Mouse (Mus musculus): ENCODE measurements around the gene Asic5.

DNA sequence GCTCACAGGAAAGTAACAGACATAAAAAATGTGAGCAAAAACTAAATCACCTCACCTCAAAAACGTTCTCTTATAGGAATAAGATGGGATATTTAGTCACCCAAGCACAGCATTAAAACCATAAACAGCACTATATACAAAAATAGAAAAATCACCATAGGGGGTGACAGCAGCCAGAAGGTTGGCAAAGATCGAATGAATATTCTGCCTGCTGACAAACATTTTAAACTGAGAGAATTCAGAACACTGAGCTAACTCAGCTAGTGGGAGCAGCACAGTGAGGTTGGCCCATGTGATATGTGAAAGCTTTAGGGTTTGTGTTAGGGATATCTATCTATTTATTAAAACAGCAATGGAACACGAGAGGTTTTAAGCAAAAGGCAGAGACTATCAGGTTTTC, 17.5 kb upstream of the Asic5 start:
- TF ChIP-seq TAL1 (conservative IDR thresholded peaks at IDR 0.05; ENCODE audit: low read depth, low read length) (no peak), CTCF (IDR thresholded peaks at IDR 0.05; ENCODE audit: low read depth, low read length) (no peak)
